17 mouse cellular contexts compared by ENCODE assay signal in genomic region chr11:116846593-116847181, GRCm38 (mm10). TPM values are rescaled to one million over a fixed set of nuclear protein-coding genes. Genes with fewer than 3 reads are reported as not detected.
DNase-seq lines count a peak whose midpoint lies in the region; ATAC-seq and TF ChIP-seq lines count a peak whose summit lies in the region.
"Had no signal": no experiment of that assay in that cellular context is flagged by ENCODE, and none has a peak within 500 bp of the region (broad histone marks: within the 10 kb centered on the region; RNA-seq: fewer than 3 reads in every experiment).

No protein-coding gene starts in this region.

- no peak for DNase-seq in heart, postnatal 25 days (ENCODE audit: low spot score)
- DNase-seq in 416B (ENCODE audit: low read depth), result peak; percentile 34
- DNase-seq in left cerebral cortex, postnatal 25 days (ENCODE audit: low spot score in 2 of 2), result no peak
- DNase-seq in heart, adult 18-20 months, result no peak
- DNase-seq: adrenal gland, postnatal 14 days; cerebellum, adult 2 months; gastrocnemius, postnatal 10 days; heart, postnatal 10 days; lung, embryonic 14.5 days; spleen, adult 18-20 months had no signal

- intact Hi-C loops in heart, postnatal 25 days (cut with DNase I), result no loop called here
- intact Hi-C loops in left cerebral cortex, postnatal 25 days (cut with DNase I), result no loop called here

- H3K4me3 ChIP-seq in heart, embryonic 13.5 days, result no peak overlapping the region
- H3K4me3 ChIP-seq in C2C12 (ENCODE audit: insufficient read depth, poor library complexity, severe bottlenecking), result no peak overlapping the region
- H3K4me3 ChIP-seq in liver, embryonic 12.5 days, result no peak overlapping the region
- H3K4me3 ChIP-seq: hindbrain, embryonic 15.5 days had no signal

- 84% methylated on average over 4 of the region's 4 CpGs for WGBS in heart, embryonic 13.5 days
- WGBS in liver, embryonic 12.5 days (ENCODE audit: insufficient replicate concordance), result 69% methylated on average over 4 of the region's 4 CpGs

- H3ac ChIP-seq in C2C12 (ENCODE audit: control insufficient read depth, insufficient read length, low read depth), result no peak overlapping the region

- H3K9me3 ChIP-seq in heart, embryonic 13.5 days, result no peaks in the 10 kb centered on the region
- no peaks in the 10 kb centered on the region for H3K9me3 ChIP-seq in liver, embryonic 12.5 days (replicated peaks)
- H3K9me3 ChIP-seq: hindbrain, embryonic 15.5 days had no signal

- no peak for ATAC-seq in heart, embryonic 13.5 days (ENCODE audit: extremely low read depth, insufficient number of reproducible peaks, low FRiP score, low TSS enrichment)
- no peak for ATAC-seq in liver, embryonic 12.5 days
- ATAC-seq: intestine, embryonic 16.5 days; midbrain, embryonic 16.5 days had no signal

- no peak overlapping the region for H3K4me2 ChIP-seq in heart, embryonic 13.5 days
- no peak overlapping the region for H3K4me2 ChIP-seq in liver, embryonic 12.5 days
- H3K4me2 ChIP-seq: hindbrain, embryonic 15.5 days; lung, embryonic 14.5 days had no signal

- no peaks in the 10 kb centered on the region for H3K27me3 ChIP-seq in heart, embryonic 13.5 days (replicated peaks)
- H3K27me3 ChIP-seq in C2C12 (ENCODE audit: control insufficient read depth, insufficient read depth, insufficient read length), result no peaks in the 10 kb centered on the region
- H3K27me3 ChIP-seq in liver, embryonic 12.5 days (replicated peaks), result no peaks in the 10 kb centered on the region
- H3K27me3 ChIP-seq: hindbrain, embryonic 15.5 days had no signal

- peaks cover 49% of the 10 kb centered on the region for H3K79me3 ChIP-seq in C2C12 (ENCODE audit: low read depth)

- H3K79me2 ChIP-seq in C2C12 (ENCODE audit: control insufficient read depth, insufficient read depth), result peaks cover 94% of the 10 kb centered on the region

- TF ChIP-seq CTCF in C2C12 (IDR thresholded peaks at IDR 0.05; ENCODE audit: control insufficient read depth, insufficient read depth, insufficient read length), result no peak

- 0 out of 2 replicates have a peak overlapping the region, but pooled peaks have one; percentile 6 for H3K27ac ChIP-seq in heart, embryonic 13.5 days (replicated peaks)
- H3K27ac ChIP-seq in liver, embryonic 12.5 days, result peak overlapping the region; percentile 48; the same call in 1 of the 2 replicates
- H3K27ac ChIP-seq: hindbrain, embryonic 15.5 days; macrophage had no signal

- peaks cover 50% of the 10 kb centered on the region for H3K36me3 ChIP-seq in heart, embryonic 13.5 days
- H3K36me3 ChIP-seq in C2C12 (ENCODE audit: control insufficient read depth, insufficient read depth), result peaks cover 60% of the 10 kb centered on the region
- peaks cover 62% of the 10 kb centered on the region for H3K36me3 ChIP-seq in liver, embryonic 12.5 days

- peaks cover 48% of the 10 kb centered on the region for H3K4me1 ChIP-seq in heart, embryonic 13.5 days
- peaks cover 67% of the 10 kb centered on the region for H3K4me1 ChIP-seq in liver, embryonic 12.5 days

- H3K9ac ChIP-seq in heart, embryonic 13.5 days, result peak overlapping the region; percentile 13; the same call in 1 of the 2 replicates
- no peak overlapping the region for H3K9ac ChIP-seq in liver, embryonic 12.5 days
- H3K9ac ChIP-seq: hindbrain, embryonic 15.5 days; lung, embryonic 14.5 days had no signal

TF ChIP-seq in C2C12, 6 proteins besides CTCF, POLR2A, EP300 and RAD21:
- no peak for TF ChIP-seq MYOG (IDR thresholded peaks at IDR 0.05; ENCODE audit: control insufficient read depth, extremely low read depth, insufficient read length)
- TF ChIP-seq USF1 (IDR thresholded peaks at IDR 0.05; ENCODE audit: low read depth), result peak; percentile 47
- TF ChIP-seq MYOD1 (IDR thresholded peaks at IDR 0.05; ENCODE audit: control insufficient read depth, insufficient read length, low read depth), result no peak
- TF ChIP-seq FOSL1 (IDR thresholded peaks at IDR 0.05; ENCODE audit: insufficient read depth, low read length, poor library complexity, severe bottlenecking), result no peak

RNA-seq across cellular contexts. Expression of gene Jmjd6, which starts 3.4 kb away (rescaled TPM):
- polyA plus RNA-seq in heart, embryonic 13.5 days (2015; fragmentation: Nextera tagmentation; extraction: Ambion mirVana), result 61.7 and 75.3 TPM in 2 replicates
- total RNA-seq in heart, postnatal 25 days (2021), result 10 to 100 TPM; 37.1 to 37.7 TPM
- polyA plus RNA-seq in C2C12 (2012; fragmentation: generic; extraction: Trizol), result 74.4 TPM
- polyA plus RNA-seq in liver, embryonic 12.5 days (2016; fragmentation: Nextera tagmentation; extraction: Ambion mirVana), result 58.2 and 61.6 TPM in 2 replicates
- total RNA-seq in left cerebral cortex, postnatal 25 days (2021), result 10 to 100 TPM; 34.0 TPM
- total RNA-seq in heart, adult 18-20 months (2021), result 10 to 100 TPM; 37.5 to 42.3 TPM

RNA-seq across cellular contexts. Expression of gene Mettl23, which starts 3.6 kb away (rescaled TPM):
- polyA plus RNA-seq in heart, embryonic 13.5 days (2015; fragmentation: Nextera tagmentation; extraction: Ambion mirVana), result 63.8 and 68.8 TPM in 2 replicates
- total RNA-seq in heart, postnatal 25 days (2021), result 10 to 100 TPM; 36.6 to 39.4 TPM
- 15.1 TPM for polyA plus RNA-seq in C2C12 (2012; fragmentation: generic; extraction: Trizol)
- 47.6 and 49.5 TPM in 2 replicates for polyA plus RNA-seq in liver, embryonic 12.5 days (2016; fragmentation: Nextera tagmentation; extraction: Ambion mirVana)
- total RNA-seq in left cerebral cortex, postnatal 25 days (2021), result 10 to 100 TPM; 28.6 to 29.7 TPM
- 10 to 100 TPM; 38.3 to 46.4 TPM for total RNA-seq in heart, adult 18-20 months (2021)

RNA-seq across cellular contexts. Expression of gene Mfsd11, which starts 5.6 kb away (rescaled TPM):
- 32.2 and 35.5 TPM in 2 replicates for polyA plus RNA-seq in heart, embryonic 13.5 days (2015; fragmentation: Nextera tagmentation; extraction: Ambion mirVana)
- 10 to 100 TPM; 34.0 to 36.9 TPM for total RNA-seq in heart, postnatal 25 days (2021)
- 34.0 TPM for polyA plus RNA-seq in C2C12 (2012; fragmentation: generic; extraction: Trizol)
- 13.6 and 15.0 TPM in 2 replicates for polyA plus RNA-seq in liver, embryonic 12.5 days (2016; fragmentation: Nextera tagmentation; extraction: Ambion mirVana)
- 10 to 100 TPM; 35.2 to 49.6 TPM for total RNA-seq in left cerebral cortex, postnatal 25 days (2021)
- total RNA-seq in heart, adult 18-20 months (2021), result 10 to 100 TPM; 30.7 to 33.7 TPM

RNA-seq across cellular contexts. Expression of gene Srsf2, which starts 6.2 kb away (rescaled TPM):
- polyA plus RNA-seq in heart, embryonic 13.5 days (2015; fragmentation: Nextera tagmentation; extraction: Ambion mirVana), result 530 and 543 TPM in 2 replicates
- 100 to 1,000 TPM in 1 of 2 experiments, 10 to 100 TPM in 1; 97.1 to 103 TPM for total RNA-seq in heart, postnatal 25 days (2021)
- polyA plus RNA-seq in C2C12 (2012; fragmentation: generic; extraction: Trizol), result 326 TPM
- polyA plus RNA-seq in liver, embryonic 12.5 days (2016; fragmentation: Nextera tagmentation; extraction: Ambion mirVana), result 801 and 808 TPM in 2 replicates
- total RNA-seq in left cerebral cortex, postnatal 25 days (2021), result 100 to 1,000 TPM; 137 to 140 TPM
- 100 to 1,000 TPM in 1 of 2 experiments, 10 to 100 TPM in 1; 89.2 to 109 TPM for total RNA-seq in heart, adult 18-20 months (2021)

RNA-seq across cellular contexts. Expression of gene Mxra7, which starts 18.8 kb away (rescaled TPM):
- 18.4 and 19.3 TPM in 2 replicates for polyA plus RNA-seq in heart, embryonic 13.5 days (2015; fragmentation: Nextera tagmentation; extraction: Ambion mirVana)
- 10 to 100 TPM; 17.2 to 23.2 TPM for total RNA-seq in heart, postnatal 25 days (2021)
- polyA plus RNA-seq in C2C12 (2012; fragmentation: generic; extraction: Trizol), result 70.2 TPM
- 6.9 and 7.2 TPM in 2 replicates for polyA plus RNA-seq in liver, embryonic 12.5 days (2016; fragmentation: Nextera tagmentation; extraction: Ambion mirVana)
- total RNA-seq in left cerebral cortex, postnatal 25 days (2021), result 10 to 100 TPM; 10.4 to 15.9 TPM
- 10 to 100 TPM; 14.8 to 18.7 TPM for total RNA-seq in heart, adult 18-20 months (2021)
- polyA plus RNA-seq: macrophage had no signal
